Mouse (Mus musculus): ENCODE measurements at regions not wholly inside any gene's neighbourhood (a gene's known extent, or its start where the extent isn't known, plus 50 kb on each side); places are given as distances from the start of the nearest gene placed in this dataset.

DNA sequence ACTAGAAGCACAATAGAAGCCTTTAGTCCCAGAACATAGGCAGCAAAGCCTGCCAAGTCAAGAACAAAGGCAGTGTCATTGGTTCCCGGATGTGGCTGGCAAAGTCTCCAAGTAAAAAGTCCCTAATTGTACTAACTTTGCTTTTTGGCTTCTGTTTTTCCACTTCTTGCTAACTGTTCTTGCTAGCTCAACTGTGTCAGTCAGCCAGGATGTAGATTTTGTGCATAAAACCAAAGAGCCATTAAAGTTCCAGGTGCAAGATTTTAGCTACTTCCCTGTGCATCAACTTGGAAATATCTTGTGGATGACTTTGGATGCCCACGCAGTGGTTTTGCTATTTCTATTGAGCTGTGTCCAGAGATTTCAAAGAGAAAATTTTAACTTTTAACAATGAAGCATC is 560.0 kb upstream of the B3galt2 start:
- DNase-seq, result no peak

DNA sequence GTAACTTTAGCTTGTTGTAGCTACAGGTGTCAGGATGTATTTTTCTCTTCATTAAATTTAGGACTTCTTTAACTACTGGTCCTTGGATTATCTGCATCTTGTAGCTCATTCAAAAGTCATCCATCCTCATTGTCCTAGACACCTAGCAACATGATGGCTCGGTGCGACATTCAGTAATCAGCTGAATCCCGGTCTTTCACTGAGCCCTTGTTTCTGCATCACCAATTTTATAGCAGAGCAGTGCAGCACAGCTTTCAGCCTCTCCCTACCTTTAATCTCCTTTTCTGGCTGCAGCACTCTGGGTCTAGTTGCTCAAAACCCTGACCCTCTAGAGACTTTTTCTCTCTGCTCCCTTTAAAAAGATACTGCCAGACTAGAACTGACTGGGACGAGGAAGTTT is 543.6 kb upstream of the B3galt2 start:
- DNase-seq, result no peak

DNA sequence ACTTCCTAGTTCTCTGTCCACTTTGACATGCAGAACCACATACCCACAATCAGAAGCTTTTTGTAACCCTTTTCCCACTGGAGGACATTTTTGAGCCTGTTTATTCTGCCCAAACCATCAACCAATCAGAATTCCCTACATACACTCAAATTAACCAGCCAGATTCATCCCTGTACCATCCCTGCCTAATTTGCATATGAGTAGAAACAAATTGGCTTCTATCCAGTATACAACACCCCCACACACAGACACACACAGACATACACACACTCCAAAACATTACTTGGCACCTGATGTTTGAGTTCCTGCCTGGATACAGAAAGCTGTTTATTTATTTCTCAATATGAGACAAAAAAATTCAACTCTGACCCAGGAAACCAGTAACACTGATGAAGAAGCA is 542.2 kb upstream of the B3galt2 start:
- DNase-seq, result no peak

DNA sequence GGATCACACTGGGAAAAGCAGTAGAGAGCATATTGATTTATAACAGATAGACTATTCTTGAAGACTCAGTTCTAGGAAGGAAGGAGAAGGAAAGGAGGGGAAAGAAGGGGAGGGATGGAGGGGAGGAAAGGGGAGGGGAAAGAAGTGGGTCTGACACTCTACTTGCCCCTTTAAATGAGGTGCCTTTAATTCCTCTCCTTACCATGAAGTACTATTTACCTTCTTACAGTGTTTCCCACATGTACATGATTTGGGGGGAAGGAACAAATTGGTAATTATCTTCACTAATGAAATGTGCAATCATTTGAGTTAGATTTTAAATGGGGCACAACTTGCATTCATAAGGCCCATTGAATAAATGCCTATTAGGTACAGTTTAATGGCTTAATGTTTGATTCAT is 518.3 kb upstream of the B3galt2 start:
- DNase-seq, result no peak

DNA sequence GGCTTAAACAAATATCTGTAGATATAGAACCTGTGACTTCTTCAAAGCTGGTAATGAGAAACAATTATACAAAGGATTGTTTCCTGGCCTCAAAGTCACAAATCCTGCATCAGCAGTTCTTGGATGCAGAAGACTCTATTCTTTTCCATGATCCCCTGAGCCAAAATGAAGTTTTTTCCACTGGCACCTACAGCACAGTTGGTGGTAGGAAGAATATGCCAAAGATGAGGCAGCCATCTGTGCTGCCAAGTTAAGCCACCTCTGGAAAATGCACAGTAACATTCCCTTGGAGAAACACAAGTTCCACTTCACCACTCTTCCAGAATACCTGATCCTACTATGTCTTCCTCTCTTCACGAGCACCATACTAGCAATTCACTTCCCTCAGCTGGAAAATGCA is 510.2 kb upstream of the B3galt2 start:
- DNase-seq, result no peak

DNA sequence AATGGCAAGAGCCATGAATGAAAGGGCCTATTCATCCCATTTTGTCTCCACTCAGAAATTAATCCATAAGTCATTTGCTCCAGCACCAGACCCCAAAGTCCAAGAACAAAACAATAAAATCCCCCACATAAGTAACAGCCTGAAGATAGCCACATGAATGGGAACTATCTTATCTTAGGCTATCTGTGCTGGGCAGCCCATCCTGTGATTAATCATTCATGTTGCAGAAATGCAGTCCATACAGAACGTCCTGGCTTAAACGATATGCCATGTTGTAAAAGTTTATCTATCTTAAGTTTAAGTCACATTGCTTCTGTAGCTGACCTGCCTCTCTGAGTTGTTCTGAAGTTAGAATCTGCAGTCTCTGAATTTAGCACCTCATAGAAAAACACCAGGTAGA is 507.7 kb upstream of the B3galt2 start:
- no peak for DNase-seq

DNA sequence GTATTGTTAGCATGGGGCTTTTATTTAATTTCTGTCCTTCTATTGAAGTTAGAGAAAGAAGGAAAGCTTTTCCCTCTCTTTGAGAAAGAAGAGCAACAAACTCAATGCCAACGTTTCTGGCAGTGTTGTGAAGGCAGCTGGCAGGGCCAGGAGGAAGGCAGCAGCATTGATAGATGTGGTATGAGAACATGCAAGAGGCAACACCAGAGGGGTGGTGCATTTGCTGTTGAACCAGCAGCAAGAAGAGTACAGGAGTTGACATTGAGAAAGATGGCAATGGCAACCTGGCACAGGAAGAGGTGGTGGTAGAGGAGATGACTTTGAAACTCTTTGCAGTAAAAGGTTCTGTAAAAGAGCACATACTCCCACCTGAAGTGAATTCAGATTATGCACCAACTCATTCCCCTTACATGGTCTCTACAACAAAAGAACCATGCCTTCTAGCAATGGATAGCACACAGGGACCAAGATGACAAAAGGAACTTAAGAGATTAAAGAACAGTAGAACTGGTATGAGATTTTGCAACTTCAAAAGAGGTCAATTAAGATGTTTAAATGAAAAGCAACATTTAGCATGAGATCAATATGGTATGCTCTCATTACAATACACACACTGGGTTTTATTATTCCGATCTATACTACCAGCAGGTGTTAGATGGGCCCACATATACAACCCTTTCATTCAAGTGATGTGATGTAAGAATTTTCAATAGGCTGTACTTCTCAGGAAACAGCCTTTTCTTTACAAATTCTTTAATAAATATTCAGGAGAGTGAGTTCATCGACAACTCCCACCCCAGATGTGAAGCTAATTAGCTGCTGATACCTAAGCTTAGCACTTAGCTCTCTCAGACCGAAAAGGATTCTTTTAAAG is 495.1 kb upstream of the B3galt2 start:
- no peak for DNase-seq

DNA sequence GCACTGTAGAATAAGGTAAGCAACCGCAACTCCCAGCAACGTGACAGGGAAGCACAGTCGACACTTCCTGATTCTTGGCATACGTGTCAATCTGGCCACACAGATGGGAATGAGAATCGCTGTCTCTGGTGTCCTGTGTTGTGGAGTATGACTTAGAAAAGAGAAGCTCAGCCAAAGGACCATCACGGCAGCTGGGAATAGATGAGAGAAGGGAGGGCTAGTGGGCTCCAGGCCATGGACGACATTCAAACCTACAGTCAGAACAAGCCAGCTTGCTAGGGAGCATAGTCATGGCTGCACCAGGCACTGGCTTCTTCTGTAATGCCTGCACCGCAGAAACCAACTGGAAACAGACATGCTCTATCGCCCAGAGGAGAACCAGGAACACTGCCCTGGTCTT is 469.2 kb upstream of the B3galt2 start:
- no peak for DNase-seq

DNA sequence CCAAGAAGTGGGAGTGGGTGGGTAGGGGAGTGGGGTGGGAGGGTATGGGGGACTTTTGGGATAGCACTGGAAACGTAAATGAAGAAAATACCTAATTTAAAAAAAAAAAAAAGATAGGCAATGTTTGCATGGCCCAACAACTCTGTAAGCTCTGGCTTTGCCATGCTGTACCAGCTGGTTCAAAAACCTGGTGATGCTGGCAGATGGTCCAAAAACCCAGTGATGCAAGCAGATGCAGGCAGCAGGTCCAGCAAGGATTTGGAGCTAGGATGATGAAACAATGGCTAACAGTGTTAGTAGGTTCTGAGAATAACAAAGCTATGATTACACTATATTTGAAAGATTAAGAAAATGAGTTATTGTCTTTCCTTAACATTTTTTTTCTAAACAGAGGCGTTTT is 466.6 kb upstream of the B3galt2 start:
- DNase-seq, result no peak

DNA sequence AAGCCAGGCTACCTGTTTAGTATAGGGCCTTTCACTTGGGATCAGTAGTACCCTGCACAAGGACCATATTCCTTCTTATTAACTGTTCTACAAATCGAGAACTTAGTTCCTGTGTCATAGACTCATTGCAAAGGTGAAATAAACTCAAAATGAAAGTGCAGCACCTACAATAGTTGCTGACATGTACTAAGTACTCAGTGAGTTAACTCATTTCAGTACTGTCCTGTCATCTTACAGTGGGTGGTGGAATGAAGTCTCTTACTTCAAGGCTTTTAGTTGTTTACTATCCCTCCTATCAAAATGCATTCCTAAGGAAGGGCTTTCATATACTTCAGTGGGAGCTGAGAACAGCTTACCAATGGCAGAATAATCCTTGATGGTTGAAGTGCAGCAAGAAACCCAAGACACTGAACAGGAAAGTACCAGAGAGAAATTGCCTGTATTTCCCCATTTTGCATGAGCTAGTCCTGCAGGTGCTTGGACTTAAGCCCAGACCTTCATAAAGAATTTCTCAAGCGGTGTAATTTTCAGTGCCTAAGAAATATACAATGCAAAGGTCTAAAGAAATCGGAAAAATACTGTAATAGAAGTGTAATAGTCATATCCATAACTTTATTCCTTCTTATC is 448.2 kb upstream of the B3galt2 start:
- no peak for DNase-seq

DNA sequence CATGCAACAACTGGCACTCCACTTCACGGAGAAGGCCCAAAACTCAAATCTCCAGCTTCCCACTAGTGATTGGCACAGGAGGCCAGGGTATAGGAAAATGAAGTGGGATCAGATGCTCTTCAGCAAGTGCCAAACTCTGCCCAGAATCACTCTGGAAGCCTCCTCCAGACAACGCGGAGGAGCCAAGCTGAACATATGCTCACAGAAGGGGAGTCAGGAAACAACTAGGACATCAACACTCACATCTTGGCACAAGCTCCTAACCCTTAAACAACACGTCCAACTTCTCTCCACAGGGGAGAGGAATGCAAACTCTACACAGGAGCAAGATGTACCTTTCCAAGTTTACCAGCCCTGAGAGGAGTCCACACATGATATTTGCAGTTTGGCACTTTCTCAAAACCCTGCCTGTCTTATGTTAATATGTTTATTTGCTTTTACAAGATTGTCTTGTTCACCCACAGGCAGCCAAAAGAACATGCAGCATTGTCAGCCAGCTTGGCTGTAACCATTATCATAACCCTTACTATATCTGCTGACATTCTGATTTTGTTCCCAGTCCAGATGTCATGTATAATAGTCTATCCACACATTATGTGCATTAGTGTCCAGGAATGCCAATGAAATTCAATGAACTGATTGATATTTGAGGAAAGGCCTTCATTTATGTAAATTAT is 440.1 kb upstream of the B3galt2 start:
- no peak for DNase-seq

DNA sequence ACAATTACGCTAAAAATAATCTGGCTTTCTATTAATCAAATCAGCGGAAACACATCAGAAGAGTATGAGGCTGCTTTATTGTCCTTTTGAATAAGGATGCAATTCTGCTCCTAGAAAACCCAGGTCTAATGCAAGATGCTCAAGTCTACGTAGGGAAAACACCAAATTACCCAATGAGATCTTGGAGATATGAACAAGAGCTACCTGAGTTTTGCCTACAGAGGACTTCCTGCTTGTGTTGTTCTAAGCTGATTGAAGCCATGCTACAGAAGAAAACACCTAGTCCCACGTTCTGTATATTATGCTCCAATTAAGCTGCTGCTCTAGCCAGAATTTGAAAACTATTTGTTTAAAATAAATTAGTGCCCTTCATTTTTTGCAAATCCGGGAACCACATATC is 439.5 kb upstream of the B3galt2 start:
- no peak for DNase-seq

DNA sequence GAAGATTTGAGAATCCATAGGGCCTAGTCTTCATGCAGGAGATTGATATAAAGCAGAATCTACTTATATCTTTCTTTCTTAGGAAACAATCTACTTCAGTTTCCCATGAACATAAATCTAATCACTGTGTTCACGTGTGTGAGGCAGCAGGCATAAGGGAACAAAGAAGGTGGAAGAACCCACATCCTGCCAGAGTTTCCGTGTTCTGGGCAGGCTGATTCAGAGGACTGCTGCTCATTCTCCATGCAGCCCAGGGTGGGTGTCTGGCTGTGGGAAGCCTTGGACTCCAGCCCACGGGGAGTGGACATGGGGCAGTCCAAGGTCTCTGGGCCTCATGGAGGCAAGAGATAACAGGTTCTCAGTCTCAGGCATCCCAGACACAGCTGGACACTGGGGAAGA is 438.3 kb upstream of the B3galt2 start:
- no peak for DNase-seq

DNA sequence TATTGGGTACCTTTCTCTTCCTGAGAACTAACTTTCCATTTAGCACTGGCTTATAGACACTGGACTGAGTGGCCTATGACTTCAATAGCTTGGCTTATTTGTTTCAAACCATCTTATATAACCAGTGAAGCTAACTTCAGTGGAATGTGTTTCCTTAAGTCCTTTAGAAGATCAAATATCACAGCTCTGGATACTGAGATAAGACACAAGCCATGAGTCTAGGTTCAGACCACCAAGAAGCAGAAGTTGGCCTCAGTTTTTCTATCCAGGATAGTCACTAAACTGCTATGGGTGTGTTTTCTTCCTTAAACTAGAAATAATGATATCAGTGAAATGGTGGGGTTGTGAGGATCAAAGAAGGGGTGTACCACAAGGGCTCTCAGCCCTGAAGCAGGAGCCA is 436.4 kb upstream of the B3galt2 start:
- no peak for DNase-seq

DNA sequence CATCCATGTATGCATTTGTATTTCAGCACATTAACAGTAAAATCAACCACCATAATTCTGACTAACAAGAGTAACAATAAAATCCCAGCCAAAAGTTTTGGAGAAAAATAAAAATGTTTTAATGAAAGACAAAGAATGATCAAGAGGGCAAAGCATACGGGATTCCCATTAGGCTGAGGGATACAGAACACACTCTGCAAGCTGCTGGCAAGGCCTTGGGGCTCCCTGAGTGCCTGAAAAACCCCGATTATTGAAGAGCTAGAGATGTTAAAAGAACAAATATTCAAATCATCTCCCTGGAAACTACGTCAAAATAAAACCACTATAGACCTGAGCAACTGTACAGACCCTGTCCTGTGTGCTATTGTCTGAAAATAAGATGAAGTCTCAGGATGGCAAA is 433.5 kb upstream of the B3galt2 start:
- no peak for DNase-seq

DNA sequence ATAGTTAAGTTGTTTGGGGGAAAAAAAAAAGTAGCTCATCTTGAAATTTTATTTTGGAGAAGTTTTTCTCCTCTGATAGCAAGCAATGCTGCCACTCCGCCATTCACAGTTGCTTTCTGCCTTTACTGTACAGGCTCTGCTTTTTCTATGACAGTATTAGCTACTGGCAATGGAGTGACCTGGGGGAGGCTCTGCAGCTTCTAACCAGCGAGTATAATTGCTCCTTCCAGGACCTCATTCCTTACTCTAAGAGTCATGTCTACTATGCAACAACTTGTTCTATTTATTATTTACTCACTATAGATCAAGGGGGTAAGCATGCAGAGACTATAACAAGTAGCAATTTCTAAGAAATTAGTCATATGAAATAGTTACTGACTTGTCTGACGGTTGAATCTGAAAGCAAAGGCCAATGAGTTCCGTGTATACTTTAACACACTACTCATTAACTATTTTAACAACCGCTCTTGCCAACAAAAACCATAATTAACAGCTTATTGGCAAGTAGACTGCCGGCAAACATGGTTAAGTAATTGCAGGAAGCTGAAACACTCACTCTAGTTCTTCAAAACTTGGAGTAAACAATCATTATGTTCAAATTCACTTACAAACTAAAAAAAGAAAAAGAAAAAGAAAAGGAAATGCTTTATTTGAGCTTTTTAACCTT is 432.9 kb upstream of the B3galt2 start:
- no peak for DNase-seq

DNA sequence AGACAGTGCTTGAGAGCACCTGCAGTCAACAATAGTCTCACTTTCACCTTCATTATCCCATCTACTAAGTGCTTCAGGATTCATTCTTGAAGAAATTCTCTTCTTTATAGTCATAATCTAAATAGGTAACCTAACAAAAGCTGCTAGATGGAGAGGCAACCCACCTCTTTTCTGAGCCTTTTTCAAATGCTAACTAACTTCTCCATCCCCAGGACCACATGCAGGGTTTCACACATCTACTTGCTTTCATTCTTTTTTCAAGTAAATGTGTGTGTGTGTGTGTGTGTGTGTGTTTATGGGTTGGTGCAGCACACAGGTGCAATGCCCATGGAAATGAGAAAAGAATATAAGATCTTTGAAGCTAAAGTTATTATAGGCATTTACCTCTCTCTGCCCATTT is 423.1 kb upstream of the B3galt2 start:
- DNase-seq, result no peak

DNA sequence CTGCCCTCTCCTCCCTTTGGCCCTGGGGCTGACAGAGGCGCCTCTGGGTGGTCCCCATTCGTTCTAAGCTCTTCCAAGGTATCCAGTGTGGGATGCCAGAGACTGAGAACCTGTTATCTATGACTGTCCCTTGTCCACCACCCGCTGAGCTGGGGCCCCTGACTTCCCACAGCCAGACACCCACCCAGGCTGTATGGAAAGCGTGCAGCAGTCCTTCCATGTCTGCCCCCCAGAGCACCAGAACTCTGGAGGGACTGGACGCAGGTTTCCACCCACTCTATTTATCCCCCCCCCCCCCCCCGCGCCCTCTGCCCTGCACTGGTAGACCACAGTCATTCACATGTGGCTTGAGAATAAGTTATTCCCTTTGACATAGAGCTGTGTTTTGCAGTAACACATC is 408.5 kb upstream of the B3galt2 start:
- DNase-seq, result no peak

DNA sequence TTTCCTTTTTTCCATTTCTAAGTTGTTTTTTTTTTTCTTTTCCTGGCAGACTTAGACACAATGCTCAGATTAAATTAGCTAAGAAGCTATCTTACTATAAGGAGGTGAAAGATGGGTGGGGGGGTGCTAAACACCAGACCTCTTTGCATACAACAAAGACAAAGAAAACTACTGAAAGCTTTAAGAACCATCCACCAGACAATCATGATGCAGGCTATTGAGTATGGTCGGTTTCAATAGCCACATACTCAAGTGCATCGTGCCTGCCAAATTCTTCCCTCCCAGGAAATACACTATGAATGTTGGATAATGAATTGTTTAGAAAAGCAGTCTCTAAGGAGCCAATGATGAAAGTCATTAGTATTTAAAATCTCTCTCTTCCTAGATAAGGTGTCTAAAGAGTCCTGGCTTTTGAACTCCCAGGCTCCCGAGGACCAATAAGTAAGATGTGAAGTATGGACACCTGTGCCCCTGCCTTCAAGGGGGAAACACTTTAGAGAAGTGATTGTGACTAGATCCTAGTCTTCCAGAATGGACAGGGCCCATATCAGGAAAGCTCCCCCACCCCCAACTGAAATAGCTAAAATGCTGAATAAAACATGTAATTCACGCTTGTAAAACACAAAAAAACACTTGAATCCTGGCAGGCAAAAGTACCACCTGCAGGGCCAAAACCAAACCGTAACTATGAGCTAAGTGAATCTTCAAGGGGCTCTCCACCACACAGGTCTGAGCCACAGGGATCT is 381.8 kb upstream of the B3galt2 start:
- no peak for DNase-seq

DNA sequence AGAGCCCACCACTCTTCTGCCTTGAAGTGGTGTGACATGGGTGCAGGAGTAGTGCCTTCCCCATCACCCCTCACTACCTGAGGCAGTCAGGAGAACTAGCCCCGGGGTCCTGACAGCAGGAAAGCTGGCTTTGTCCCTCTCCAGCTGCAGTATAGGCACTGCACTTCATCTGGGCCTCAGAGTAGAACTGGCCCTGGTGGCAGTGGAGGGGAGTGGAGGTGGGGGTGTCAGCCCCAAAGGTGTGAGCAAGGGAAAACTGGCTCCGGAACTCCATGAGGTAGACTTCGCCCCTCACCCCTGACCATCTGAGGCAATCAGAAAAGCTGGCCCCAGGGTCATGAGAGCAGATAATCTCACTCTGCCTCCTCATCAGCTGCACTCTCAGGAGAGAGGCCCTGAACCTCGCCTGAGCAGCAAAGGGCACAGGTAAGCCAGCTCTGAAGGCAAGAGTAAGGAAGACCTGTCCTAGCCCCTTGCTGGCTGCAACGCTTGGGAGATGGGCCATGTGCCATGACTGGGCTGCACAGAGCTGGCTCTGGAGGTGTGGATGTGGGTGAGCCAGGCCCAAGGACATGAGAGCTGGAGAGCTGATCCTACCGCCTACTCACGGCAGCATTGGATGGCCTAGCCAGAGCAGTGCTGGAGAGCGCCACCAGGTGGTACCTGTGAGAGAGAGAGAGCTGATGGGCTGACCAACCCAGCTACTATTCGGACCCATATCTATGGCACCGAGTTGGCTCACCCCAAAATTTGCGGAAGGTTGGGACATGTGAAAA is 377.0 kb upstream of the B3galt2 start:
- no peak for DNase-seq

DNA sequence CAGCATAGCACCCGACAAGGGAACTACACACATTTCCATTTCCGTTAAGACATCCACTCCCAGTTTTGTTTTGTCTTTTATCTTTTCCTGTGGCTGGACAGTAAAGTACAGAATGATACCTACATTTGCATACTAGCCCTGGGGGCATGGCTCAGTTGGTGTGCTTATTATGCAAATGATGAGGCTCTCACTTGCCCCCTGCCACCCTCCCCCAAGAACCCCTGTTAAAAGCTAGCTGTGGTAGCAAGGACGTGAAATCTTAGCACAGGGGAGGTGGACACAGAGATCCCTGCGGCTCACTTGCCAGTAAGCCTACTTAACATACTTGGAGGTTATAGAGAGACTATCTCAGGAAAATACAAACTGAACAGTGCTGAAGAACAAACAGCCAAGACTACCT is 375.2 kb upstream of the B3galt2 start:
- DNase-seq, result no peak

Measured in lung, postnatal 36 days (tissue).